Mouse (Mus musculus): Measurements from ENCODE around the gene Zfp644. TPM values are rescaled to one million over a fixed set of nuclear protein-coding genes. Genes with fewer than 3 reads are reported as not detected.
"Not testable (repeated sequence)": the region's sequence is repeated elsewhere in the genome, so short reads cannot be mapped to it uniquely, and the experiment has no call there.

The Zfp644 gene
- polyA plus RNA-seq, 1 experiment from 2014 or later: 86.4 TPM

- ATAC-seq (replicated peaks; ENCODE audit: low FRiP score) (no peak), DNase-seq (ENCODE audit: low spot score) (no peak)
- Histone ChIP-seq H3K4me2 (ENCODE audit: low read depth, low read length, severe bottlenecking) (no peak overlapping the region), H3K9ac (ENCODE audit: low read length) (no peak overlapping the region), H3K27me3 (ENCODE audit: control insufficient read depth, insufficient read depth, low read length) (no peaks in the 10 kb centered on the region), H3K36me3 (ENCODE audit: control insufficient read depth, insufficient read depth, low read length) (no peaks in the 10 kb centered on the region), H3K4me3 (ENCODE audit: low read depth, low read length) (no peak overlapping the region), H3K27ac (ENCODE audit: low read depth, low read length) (no peak overlapping the region), H3K4me1 (replicated peaks; ENCODE audit: control insufficient read depth, insufficient read depth, low read length) (no peaks in the 10 kb centered on the region), H3K9me3 (ENCODE audit: control insufficient read depth, low read length) (no peaks in the 10 kb centered on the region)
- WGBS: 97% methylated on average over 1 of the region's 1 CpGs
Observed at GRCm38 (mm10) chr5:106679659-106680058, 17.4 kb downstream of the Zfp644 start.

- WGBS: 60% methylated on average over 1 of the region's 1 CpGs
- not testable (repeated sequence) for H3K4me2 ChIP-seq (ENCODE audit: low read depth, low read length, severe bottlenecking); H3K9me3 ChIP-seq (ENCODE audit: control insufficient read depth, low read length); H3K27me3 ChIP-seq (ENCODE audit: control insufficient read depth, insufficient read depth, low read length); H3K27ac ChIP-seq (ENCODE audit: low read depth, low read length); ATAC-seq (replicated peaks; ENCODE audit: low FRiP score); H3K9ac ChIP-seq (ENCODE audit: low read length); DNase-seq (ENCODE audit: low spot score); H3K4me3 ChIP-seq (ENCODE audit: low read depth, low read length); H3K4me1 ChIP-seq (replicated peaks; ENCODE audit: control insufficient read depth, insufficient read depth, low read length); H3K36me3 ChIP-seq (ENCODE audit: control insufficient read depth, insufficient read depth, low read length)
Observed at GRCm38 (mm10) chr5:106678823-106679222, 18.3 kb downstream of the Zfp644 start.

- 96% methylated on average over 9 of the region's 9 CpGs for WGBS
- H3K27me3 ChIP-seq (ENCODE audit: control insufficient read depth, insufficient read depth, low read length): no peaks in the 10 kb centered on the region
Observed at GRCm38 (mm10) chr5:106676784-106677183, 20.3 kb downstream of the Zfp644 start.

DNA sequence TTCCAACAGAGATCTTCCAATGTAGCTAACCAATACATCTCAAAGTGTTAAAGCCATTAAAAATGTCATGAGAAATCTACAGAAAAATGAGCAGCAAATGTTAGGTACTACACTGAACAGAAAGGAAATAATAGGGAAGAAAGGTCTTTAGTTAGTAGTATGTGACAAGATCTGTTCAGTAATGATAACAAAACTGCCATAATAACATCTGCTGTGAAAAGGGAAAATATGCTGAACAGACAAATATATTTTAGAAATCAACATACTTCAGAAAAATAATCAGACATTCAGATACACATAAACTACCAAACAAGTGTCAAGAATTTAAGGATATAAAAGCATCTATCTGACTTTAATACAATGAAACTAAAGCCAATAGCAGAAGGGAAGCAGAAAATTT, 24.5 kb downstream of the Zfp644 start:
- Histone ChIP-seq H3K9me3 (ENCODE audit: control insufficient read depth, low read length) (no peaks in the 10 kb centered on the region), H3K36me3 (ENCODE audit: control insufficient read depth, insufficient read depth, low read length) (peaks cover 2% of the 10 kb centered on the region; the same call in 1 of the 2 replicates), H3K4me3 (ENCODE audit: low read depth, low read length) (no peak overlapping the region), H3K9ac (ENCODE audit: low read length) (no peak overlapping the region), H3K4me2 (ENCODE audit: low read depth, low read length, severe bottlenecking) (no peak overlapping the region), H3K27ac (ENCODE audit: low read depth, low read length) (no peak overlapping the region), H3K27me3 (ENCODE audit: control insufficient read depth, insufficient read depth, low read length) (no peaks in the 10 kb centered on the region), H3K4me1 (replicated peaks; ENCODE audit: control insufficient read depth, insufficient read depth, low read length) (no peaks in the 10 kb centered on the region)
- ATAC-seq (replicated peaks; ENCODE audit: low FRiP score) (no peak), DNase-seq (ENCODE audit: low spot score) (no peak)

More at GRCm38 (mm10) chr5:106676784-106677183, 20.3 kb downstream of the Zfp644 start:
- H3K4me3 ChIP-seq (ENCODE audit: low read depth, low read length): no peak overlapping the region
- H3K4me1 ChIP-seq (replicated peaks; ENCODE audit: control insufficient read depth, insufficient read depth, low read length): no peaks in the 10 kb centered on the region
- H3K36me3 ChIP-seq (ENCODE audit: control insufficient read depth, insufficient read depth, low read length): no peaks in the 10 kb centered on the region
- DNase-seq (ENCODE audit: low spot score): no peak
- ATAC-seq (replicated peaks; ENCODE audit: low FRiP score): no peak
- H3K4me2 ChIP-seq (ENCODE audit: low read depth, low read length, severe bottlenecking): no peak overlapping the region
- no peak overlapping the region for H3K9ac ChIP-seq (ENCODE audit: low read length)
- no peak overlapping the region for H3K27ac ChIP-seq (ENCODE audit: low read depth, low read length)
- H3K9me3 ChIP-seq (ENCODE audit: control insufficient read depth, low read length): no peaks in the 10 kb centered on the region

GRCm38 (mm10) chr5:106671893-106672292, 25.2 kb downstream of the Zfp644 start:
- Histone ChIP-seq H3K4me1 (replicated peaks; ENCODE audit: control insufficient read depth, insufficient read depth, low read length) (no peaks in the 10 kb centered on the region), H3K4me3 (ENCODE audit: low read depth, low read length) (no peak overlapping the region), H3K27me3 (ENCODE audit: control insufficient read depth, insufficient read depth, low read length) (no peaks in the 10 kb centered on the region), H3K4me2 (ENCODE audit: low read depth, low read length, severe bottlenecking) (no peak overlapping the region), H3K36me3 (ENCODE audit: control insufficient read depth, insufficient read depth, low read length) (peaks cover 2% of the 10 kb centered on the region; the same call in 1 of the 2 replicates), H3K9me3 (ENCODE audit: control insufficient read depth, low read length) (no peaks in the 10 kb centered on the region; the same call in 1 of the 2 replicates), H3K9ac (ENCODE audit: low read length) (no peak overlapping the region), H3K27ac (ENCODE audit: low read depth, low read length) (no peak overlapping the region)
- DNase-seq (ENCODE audit: low spot score): no peak
- WGBS: 86% methylated on average over 3 of the region's 3 CpGs
- ATAC-seq (replicated peaks; ENCODE audit: low FRiP score): no peak

DNA sequence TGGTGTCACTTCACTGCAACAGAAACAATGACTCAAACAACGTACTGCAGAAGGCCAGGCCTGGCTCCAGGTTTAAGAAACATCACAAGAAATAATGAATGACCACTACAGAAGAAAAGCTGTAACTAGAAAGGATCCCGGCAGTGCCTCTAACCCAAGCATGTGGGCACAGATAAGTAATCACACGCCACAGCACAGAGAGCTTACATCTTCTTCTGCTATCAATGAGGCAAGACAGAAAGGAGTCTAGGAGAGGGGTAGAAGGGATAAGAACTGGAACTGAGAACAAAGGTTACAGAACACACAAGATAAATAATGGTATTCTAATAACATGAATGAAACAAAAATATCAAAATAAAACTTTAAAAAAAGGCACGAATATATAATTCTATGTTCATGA, 32.2 kb downstream of the Zfp644 start:
- no peak overlapping the region for H3K9ac ChIP-seq (ENCODE audit: low read length)
- H3K36me3 ChIP-seq (ENCODE audit: control insufficient read depth, insufficient read depth, low read length): no peaks in the 10 kb centered on the region; the same call in 1 of the 2 replicates
- no peaks in the 10 kb centered on the region for H3K27me3 ChIP-seq (ENCODE audit: control insufficient read depth, insufficient read depth, low read length)
- no peak for DNase-seq (ENCODE audit: low spot score)
- no peak overlapping the region for H3K4me3 ChIP-seq (ENCODE audit: low read depth, low read length)
- no peak for ATAC-seq (replicated peaks; ENCODE audit: low FRiP score)
- H3K27ac ChIP-seq (ENCODE audit: low read depth, low read length): no peak overlapping the region
- no peaks in the 10 kb centered on the region; the same call in 1 of the 2 replicates for H3K9me3 ChIP-seq (ENCODE audit: control insufficient read depth, low read length)
- H3K4me1 ChIP-seq (replicated peaks; ENCODE audit: control insufficient read depth, insufficient read depth, low read length): no peaks in the 10 kb centered on the region
- 93% methylated on average over 4 of the region's 4 CpGs for WGBS
- no peak overlapping the region for H3K4me2 ChIP-seq (ENCODE audit: low read depth, low read length, severe bottlenecking)

DNA sequence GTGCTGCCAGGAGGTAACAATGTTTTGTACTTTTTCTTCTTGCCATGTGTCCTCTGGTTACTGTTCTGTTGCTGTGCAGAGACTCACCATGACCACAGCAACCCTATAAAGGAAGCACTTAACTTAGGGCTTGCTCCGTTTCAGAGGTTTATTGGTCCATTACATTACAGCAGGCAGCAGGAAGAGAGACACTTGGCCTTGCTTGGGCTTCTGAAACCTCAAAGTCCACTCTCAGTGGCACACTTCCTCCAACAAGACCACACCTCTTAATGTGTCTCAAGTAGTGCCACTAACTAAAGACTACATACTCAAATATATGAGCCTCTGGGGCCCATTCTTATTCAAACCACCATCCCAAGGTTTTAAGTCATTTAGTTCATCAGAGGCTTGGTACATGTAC, 36.2 kb downstream of the Zfp644 start:
- H3K4me3 ChIP-seq (ENCODE audit: low read depth, low read length): no peak overlapping the region
- H3K27me3 ChIP-seq (ENCODE audit: control insufficient read depth, insufficient read depth, low read length): no peaks in the 10 kb centered on the region
- H3K4me1 ChIP-seq (replicated peaks; ENCODE audit: control insufficient read depth, insufficient read depth, low read length): no peaks in the 10 kb centered on the region
- H3K27ac ChIP-seq (ENCODE audit: low read depth, low read length): no peak overlapping the region
- ATAC-seq (replicated peaks; ENCODE audit: low FRiP score) (no peak), DNase-seq (ENCODE audit: low spot score) (no peak)
- WGBS: 90% methylated on average over 1 of the region's 1 CpGs
- no peaks in the 10 kb centered on the region for H3K36me3 ChIP-seq (ENCODE audit: control insufficient read depth, insufficient read depth, low read length)
- no peak overlapping the region for H3K4me2 ChIP-seq (ENCODE audit: low read depth, low read length, severe bottlenecking)
- H3K9me3 ChIP-seq (ENCODE audit: control insufficient read depth, low read length): no peaks in the 10 kb centered on the region
- no peak overlapping the region for H3K9ac ChIP-seq (ENCODE audit: low read length)

GRCm38 (mm10) chr5:106652790-106653328, 44.2 kb downstream of the Zfp644 start:
- no peak for DNase-seq (ENCODE audit: low spot score)
- H3K4me1 ChIP-seq (replicated peaks; ENCODE audit: control insufficient read depth, insufficient read depth, low read length): no peaks in the 10 kb centered on the region
- peaks cover 3% of the 10 kb centered on the region; the same call in 1 of the 2 replicates for H3K36me3 ChIP-seq (ENCODE audit: control insufficient read depth, insufficient read depth, low read length)
- no peaks in the 10 kb centered on the region for H3K27me3 ChIP-seq (ENCODE audit: control insufficient read depth, insufficient read depth, low read length)
- no peak overlapping the region for H3K9ac ChIP-seq (ENCODE audit: low read length)
- no peak for ATAC-seq (replicated peaks; ENCODE audit: low FRiP score)
- H3K9me3 ChIP-seq (ENCODE audit: control insufficient read depth, low read length): no peaks in the 10 kb centered on the region
- WGBS: 91% methylated on average over 3 of the region's 3 CpGs
- H3K27ac ChIP-seq (ENCODE audit: low read depth, low read length): no peak overlapping the region
- no peak overlapping the region for H3K4me3 ChIP-seq (ENCODE audit: low read depth, low read length)
- H3K4me2 ChIP-seq (ENCODE audit: low read depth, low read length, severe bottlenecking): no peak overlapping the region

- Histone ChIP-seq H3K9ac (ENCODE audit: low read length) (no peak overlapping the region), H3K36me3 (ENCODE audit: control insufficient read depth, insufficient read depth, low read length) (peaks cover 3% of the 10 kb centered on the region; the same call in 1 of the 2 replicates), H3K27me3 (ENCODE audit: control insufficient read depth, insufficient read depth, low read length) (no peaks in the 10 kb centered on the region), H3K4me3 (ENCODE audit: low read depth, low read length) (no peak overlapping the region), H3K27ac (ENCODE audit: low read depth, low read length) (no peak overlapping the region), H3K9me3 (ENCODE audit: control insufficient read depth, low read length) (no peaks in the 10 kb centered on the region), H3K4me2 (ENCODE audit: low read depth, low read length, severe bottlenecking) (no peak overlapping the region), H3K4me1 (replicated peaks; ENCODE audit: control insufficient read depth, insufficient read depth, low read length) (no peaks in the 10 kb centered on the region)
- ATAC-seq (replicated peaks; ENCODE audit: low FRiP score) (no peak), DNase-seq (ENCODE audit: low spot score) (no peak)
- WGBS: 91% methylated on average over 4 of the region's 4 CpGs
Observed at GRCm38 (mm10) chr5:106652220-106652753, 44.8 kb downstream of the Zfp644 start.
